Mouse (Mus musculus) liver, postnatal 0 days (tissue): ENCODE data around the gene 9330182L06Rik. TPM values are rescaled to one million over a fixed set of nuclear protein-coding genes. Genes with fewer than 3 reads are reported as not detected.

ENCODE experiments used
- ATAC-seq: fragments of 200-750 bp; cut with Nextera tagmentation; 2 replicates; pipeline ENCODE4 v1.8.0; 2017; ENCODE audit warnings: mild to moderate bottlenecking, moderate library complexity
- DNase-seq: peaks from one replicate; pipeline ENCODE4 v3.0.0-alpha.2; 2016
- H3K27ac ChIP-seq: fragments of 300-500 bp; sonication (generic); 2 replicates; pipeline ENCODE4 v1.5.1; 2014; ENCODE audit warnings: antibody characterized with exemption, moderate library complexity, mild to moderate bottlenecking, low read depth
- H3K27me3 ChIP-seq: fragments of 300-500 bp; sonication (generic); 2 replicates; pipeline ENCODE4 v1.6.1; 2014; ENCODE audit warnings: low read length, control low read depth, mixed read lengths; ENCODE audit not compliant: insufficient read depth
- H3K36me3 ChIP-seq: fragments of 300-500 bp; sonication (generic); replicated peaks from 2 replicates; pipeline ENCODE4 v1.6.1; 2014; ENCODE audit warnings: mild to moderate bottlenecking, control low read depth, low read length, moderate library complexity, mixed read lengths; ENCODE audit not compliant: insufficient read depth
- H3K4me1 ChIP-seq: fragments of 300-500 bp; sonication (generic); 2 replicates; pipeline ENCODE4 v1.6.1; 2014; ENCODE audit warnings: antibody characterized with exemption, mild to moderate bottlenecking, control low read depth; ENCODE audit not compliant: insufficient read depth
- H3K4me2 ChIP-seq: fragments of 300-500 bp; sonication (generic); 2 replicates; pipeline ENCODE4 v1.6.1; 2014; ENCODE audit warnings: low read depth, mild to moderate bottlenecking, low read length, moderate library complexity, mixed read lengths
- H3K4me3 ChIP-seq: fragments of 300-500 bp; sonication (generic); 2 replicates; pipeline ENCODE4 v1.5.1; 2014; ENCODE audit warnings: low read depth, low read length
- H3K9ac ChIP-seq: fragments of 300-500 bp; sonication (generic); replicated peaks from 2 replicates; pipeline ENCODE4 v1.6.1; 2014; ENCODE audit warnings: mild to moderate bottlenecking, moderate library complexity
- H3K9me3 ChIP-seq: fragments of 300-500 bp; sonication (generic); 2 replicates; pipeline ENCODE4 v1.6.1; 2016; ENCODE audit warnings: mild to moderate bottlenecking, control low read depth, low read length, mixed read lengths
- CTCF ChIP-seq: sonication (generic); IDR thresholded peaks from 2 replicates; pipeline ENCODE4 v1.5.1; 2016; ENCODE audit warnings: antibody characterized with exemption, low read depth
- EP300 ChIP-seq: IDR thresholded peaks from 2 replicates; pipeline ENCODE4 v1.6.1; 2016; ENCODE audit warnings: antibody characterized with exemption, low read depth, mild to moderate bottlenecking
- WGBS: fragments of 180-500 bp; shearing (Covaris S2); extraction: QIAGEN DNeasy Blood & Tissue Kit; methylation state at CpG from one replicate; pipeline ENCODE4 v1.1.7; 2014; ENCODE audit not compliant: insufficient replicate concordance; 5-methylcytosine and 5-hydroxymethylcytosine counted together
- polyA plus RNA-seq: library from polyadenylated mRNA; unstranded; fragments of >200 nt; fragmentation: Nextera tagmentation; extraction: Ambion mirVana; gene quantifications from 2 replicates; pipeline ENCODE4 v1.2.1, GENCODE M21; 2015

The 9330182L06Rik gene
- polyA plus RNA-seq, 1 experiment from 2014 or later: 0.15 TPM

GRCm38 (mm10) chr5:9295777-9296549 lies 30.0 kb downstream of the 9330182L06Rik start:
- ATAC-seq (peak; percentile 59; the same call in 1 of the 2 replicates), DNase-seq (no peak)
- 77% methylated on average over 2 of the region's 2 CpGs for WGBS

GRCm38 (mm10) chr5:9296550-9296928 lies 30.6 kb downstream of the 9330182L06Rik start:
- TF ChIP-seq EP300 (no peak), CTCF (no peak)
- Histone ChIP-seq H3K4me3 (no peak overlapping the region), H3K27ac (no peak overlapping the region), H3K9ac (no peak overlapping the region), H3K4me1 (no peaks in the 10 kb centered on the region), H3K27me3 (no peaks in the 10 kb centered on the region), H3K36me3 (no peaks in the 10 kb centered on the region), H3K4me2 (no peak overlapping the region), H3K9me3 (no peaks in the 10 kb centered on the region)
- DNase-seq (no peak), ATAC-seq (no peak)

More at GRCm38 (mm10) chr5:9295777-9296549, 30.0 kb downstream of the 9330182L06Rik start:
- H3K9me3 ChIP-seq: no peaks in the 10 kb centered on the region
- TF ChIP-seq EP300 (no peak), CTCF (no peak)
- no peak overlapping the region for H3K4me3 ChIP-seq
- no peak overlapping the region for H3K27ac ChIP-seq
- H3K9ac ChIP-seq: no peak overlapping the region
- no peak overlapping the region for H3K4me2 ChIP-seq
- H3K36me3 ChIP-seq: no peaks in the 10 kb centered on the region
- no peaks in the 10 kb centered on the region for H3K4me1 ChIP-seq
- no peaks in the 10 kb centered on the region for H3K27me3 ChIP-seq

DNA sequence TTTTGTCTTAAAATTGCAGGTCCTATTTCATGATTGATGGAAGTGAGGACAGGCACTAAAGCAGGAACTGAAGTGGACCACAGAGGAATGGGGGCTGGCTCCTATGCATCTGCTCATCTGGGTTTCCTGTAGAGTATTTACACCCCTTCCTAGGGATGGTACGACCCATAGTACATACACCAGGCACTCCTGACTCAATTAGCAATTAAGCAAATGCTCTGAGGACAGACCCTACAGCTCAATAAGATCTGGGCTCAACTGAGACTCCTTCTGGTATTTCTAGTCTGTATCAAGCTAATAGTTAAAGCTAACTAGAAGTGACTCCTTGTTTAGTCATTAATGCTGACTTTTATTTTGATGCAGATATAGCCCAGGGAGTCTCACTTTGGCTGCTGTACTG lies 60.9 kb downstream of the 9330182L06Rik start:
- Histone ChIP-seq H3K9ac (no peak overlapping the region), H3K9me3 (no peaks in the 10 kb centered on the region), H3K27me3 (no peaks in the 10 kb centered on the region), H3K4me3 (no peak overlapping the region), H3K36me3 (no peaks in the 10 kb centered on the region), H3K4me1 (no peaks in the 10 kb centered on the region), H3K4me2 (no peak overlapping the region), H3K27ac (no peak overlapping the region)
- no peak for TF ChIP-seq CTCF
- no peak for TF ChIP-seq EP300
- ATAC-seq (no peak), DNase-seq (no peak)
- 46% methylated on average over 1 of the region's 1 CpGs for WGBS

DNA sequence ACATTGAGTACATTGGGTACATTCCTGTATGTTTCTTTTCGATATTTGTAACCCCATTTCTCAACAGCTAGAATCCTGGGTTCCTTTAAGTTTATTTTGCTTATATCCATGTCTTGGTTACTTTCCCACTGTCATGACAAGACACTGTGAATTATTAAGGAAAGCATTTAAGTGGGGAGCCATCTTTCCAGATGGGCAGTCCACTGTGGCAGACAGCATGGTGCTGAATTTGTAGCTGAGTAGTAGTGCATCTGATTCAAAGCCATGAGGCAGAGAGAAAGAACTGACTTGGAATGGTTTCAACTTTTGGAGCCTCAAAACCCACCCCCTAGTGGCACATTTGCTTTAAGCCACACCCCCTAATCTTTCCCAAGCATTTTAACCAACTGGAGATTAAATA lies 61.6 kb downstream of the 9330182L06Rik start:
- WGBS: 61% methylated on average over 1 of the region's 1 CpGs

GRCm38 (mm10) chr5:9338756-9339510 lies 73.0 kb downstream of the 9330182L06Rik start:
- DNase-seq: no peak
- Histone ChIP-seq H3K27ac (no peak overlapping the region), H3K4me3 (no peak overlapping the region), H3K36me3 (no peaks in the 10 kb centered on the region), H3K9me3 (no peaks in the 10 kb centered on the region), H3K4me2 (no peak overlapping the region), H3K4me1 (no peaks in the 10 kb centered on the region), H3K27me3 (no peaks in the 10 kb centered on the region), H3K9ac (no peak overlapping the region)
- no peak for ATAC-seq
- TF ChIP-seq CTCF (no peak), EP300 (no peak)
- WGBS: 62% methylated on average over 7 of the region's 7 CpGs

More for the DNA sequence above, 61.6 kb downstream of the 9330182L06Rik start:
- Histone ChIP-seq H3K9me3 (no peaks in the 10 kb centered on the region), H3K4me1 (no peaks in the 10 kb centered on the region), H3K27ac (no peak overlapping the region), H3K27me3 (no peaks in the 10 kb centered on the region), H3K36me3 (no peaks in the 10 kb centered on the region), H3K4me2 (no peak overlapping the region), H3K4me3 (no peak overlapping the region), H3K9ac (no peak overlapping the region)
- DNase-seq (no peak), ATAC-seq (no peak)
- TF ChIP-seq CTCF (no peak), EP300 (no peak)

GRCm38 (mm10) chr5:9339511-9340173 lies 73.7 kb downstream of the 9330182L06Rik start:
- no peak overlapping the region for H3K9ac ChIP-seq
- ATAC-seq (no peak), DNase-seq (no peak)
- WGBS: 86% methylated on average over 8 of the region's 8 CpGs
- TF ChIP-seq CTCF (no peak), EP300 (no peak)
- no peak overlapping the region for H3K4me2 ChIP-seq
- H3K27ac ChIP-seq: no peak overlapping the region
- no peaks in the 10 kb centered on the region for H3K36me3 ChIP-seq
- no peak overlapping the region for H3K4me3 ChIP-seq
- no peaks in the 10 kb centered on the region for H3K9me3 ChIP-seq
- no peaks in the 10 kb centered on the region for H3K4me1 ChIP-seq
- H3K27me3 ChIP-seq: no peaks in the 10 kb centered on the region
